Mouse (Mus musculus): ENCODE results near the gene Prrc2a.

- TF ChIP-seq POLR2A (IDR thresholded peaks at IDR 0.05; ENCODE audit: low read depth, low read length) (no peak), CTCF (IDR thresholded peaks at IDR 0.05; ENCODE audit: extremely low read depth, insufficient read length, insufficient replicate concordance, low read depth, low read length) (no peak)
These were observed 36.4 kb upstream of the Prrc2a start for GRCm38 (mm10) chr17:35201128-35201527.
